Mouse (Mus musculus): ENCODE data around the gene Atp13a1. TPM values are rescaled to one million over a fixed set of nuclear protein-coding genes. Genes with fewer than 3 reads are reported as not detected.

Atp13a1 gene
- polyA plus RNA-seq, 1 experiment from 2014 or later = 35.8 TPM

DNA sequence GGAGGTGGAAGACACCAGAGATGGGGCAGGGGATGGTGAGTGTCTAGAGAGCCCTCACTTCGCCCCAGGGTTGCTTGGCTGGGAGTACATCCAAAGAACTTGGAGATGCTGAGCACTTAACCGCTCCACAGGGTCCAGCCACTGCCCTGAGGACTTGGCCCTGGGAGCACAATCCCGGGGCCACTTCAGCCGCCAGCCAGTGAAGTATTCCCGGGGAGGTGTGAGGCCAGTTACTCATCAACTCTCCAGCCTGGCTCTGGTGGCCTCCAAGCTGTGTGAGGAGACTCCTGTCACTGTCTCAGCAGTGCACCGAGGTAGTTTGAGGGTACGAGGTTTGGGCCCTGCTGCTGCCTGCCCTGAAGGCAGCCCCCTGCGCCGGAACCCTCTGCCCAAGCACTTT is 29.5 kb downstream of the Atp13a1 start:
- peaks cover 8% of the 10 kb centered on the region for H3K4me1 ChIP-seq (replicated peaks; ENCODE audit: control insufficient read depth, insufficient read depth, low read length)
- 78% methylated on average over 9 of the region's 9 CpGs for WGBS
- ATAC-seq (ENCODE audit: low FRiP score) (no peak), DNase-seq (ENCODE audit: low spot score) (no peak)
- no peak overlapping the region for H3K9ac ChIP-seq (ENCODE audit: low read depth, low read length)
- H3K27ac ChIP-seq (ENCODE audit: low read depth, low read length) = no peak overlapping the region
- no peak overlapping the region for H3K4me3 ChIP-seq (ENCODE audit: low read depth, low read length)
- no peak overlapping the region for H3K4me2 ChIP-seq (replicated peaks; ENCODE audit: low read depth, low read length)
- H3K9me3 ChIP-seq (ENCODE audit: control insufficient read depth, low read length) = no peaks in the 10 kb centered on the region
- H3K36me3 ChIP-seq (ENCODE audit: control insufficient read depth, insufficient read depth, low read length) = no peaks in the 10 kb centered on the region; the same call in 1 of the 2 replicates
- H3K27me3 ChIP-seq (ENCODE audit: control insufficient read depth, insufficient read depth, low read length) = no peaks in the 10 kb centered on the region

DNA sequence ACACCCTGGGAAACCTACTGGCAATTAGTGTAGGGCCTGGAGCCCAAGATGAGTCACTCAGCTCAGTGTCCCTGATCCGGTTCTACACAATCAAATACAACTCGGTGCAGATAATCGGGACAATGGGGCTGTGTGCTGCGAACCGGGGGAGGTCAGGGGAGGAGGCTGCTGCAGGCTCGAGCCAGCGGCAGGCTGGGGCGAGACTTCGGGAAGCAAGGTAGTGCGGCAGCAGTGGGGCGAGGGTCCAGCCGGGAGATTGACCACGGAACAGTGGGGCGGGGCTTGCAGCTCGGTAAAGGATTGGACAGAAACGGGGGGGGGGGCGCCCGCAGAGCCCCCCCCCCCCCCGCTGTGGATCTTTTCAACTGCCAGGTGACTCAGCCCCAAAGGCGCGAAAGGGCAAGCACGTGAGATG is 31.0 kb downstream of the Atp13a1 start:
- Histone ChIP-seq H3K4me1 (replicated peaks; ENCODE audit: control insufficient read depth, insufficient read depth, low read length) (peaks cover 8% of the 10 kb centered on the region), H3K4me2 (replicated peaks; ENCODE audit: low read depth, low read length) (peak overlapping the region; percentile 92), H3K9ac (ENCODE audit: low read depth, low read length) (peak overlapping the region; percentile 77), H3K9me3 (ENCODE audit: control insufficient read depth, low read length) (no peaks in the 10 kb centered on the region), H3K36me3 (ENCODE audit: control insufficient read depth, insufficient read depth, low read length) (0 out of 2 replicates have a peak, but pooled peaks cover 2% of the 10 kb centered on the region), H3K4me3 (ENCODE audit: low read depth, low read length) (peak overlapping the region; percentile 57), H3K27me3 (ENCODE audit: control insufficient read depth, insufficient read depth, low read length) (no peaks in the 10 kb centered on the region), H3K27ac (ENCODE audit: low read depth, low read length) (no peak overlapping the region)
- DNase-seq (ENCODE audit: low spot score) = peak; percentile 68
- ATAC-seq (ENCODE audit: low FRiP score) = peak; percentile 69
- WGBS = 0% methylated on average over 15 of the region's 22 CpGs

GRCm38 (mm10) chr8:69822386-69823191 is 31.6 kb downstream of the Atp13a1 start, which contains the start of gene Lpar2:
Gene Lpar2 (plus strand): TSS chr8:69822429.
- Histone ChIP-seq H3K4me2 (replicated peaks; ENCODE audit: low read depth, low read length) (peak within 1 kb of the TSS; percentile 92), H3K9ac (ENCODE audit: low read depth, low read length) (peak within 1 kb of the TSS; percentile 77), H3K4me1 (replicated peaks; ENCODE audit: control insufficient read depth, insufficient read depth, low read length) (peaks cover 8% of the 10 kb centered on the region), H3K27ac (ENCODE audit: low read depth, low read length) (peak within 1 kb of the TSS; percentile 54), H3K4me3 (ENCODE audit: low read depth, low read length) (peak within 1 kb of the TSS; percentile 57), H3K27me3 (ENCODE audit: control insufficient read depth, insufficient read depth, low read length) (no peaks in the 10 kb centered on the region), H3K9me3 (ENCODE audit: control insufficient read depth, low read length) (no peaks in the 10 kb centered on the region), H3K36me3 (ENCODE audit: control insufficient read depth, insufficient read depth, low read length) (0 out of 2 replicates have a peak, but pooled peaks cover 2% of the 10 kb centered on the region)
- ATAC-seq (ENCODE audit: low FRiP score) (peak; percentile 84), DNase-seq (ENCODE audit: low spot score) (peak; percentile 80)
- WGBS = 2% methylated on average over 32 of the region's 35 CpGs

GRCm38 (mm10) chr8:69826371-69826770 is 35.4 kb downstream of the Atp13a1 start:
- Histone ChIP-seq H3K9me3 (ENCODE audit: control insufficient read depth, low read length) (no peaks in the 10 kb centered on the region), H3K4me1 (replicated peaks; ENCODE audit: control insufficient read depth, insufficient read depth, low read length) (peaks cover 8% of the 10 kb centered on the region), H3K36me3 (ENCODE audit: control insufficient read depth, insufficient read depth, low read length) (0 out of 2 replicates have a peak, but pooled peaks cover 2% of the 10 kb centered on the region), H3K27ac (ENCODE audit: low read depth, low read length) (no peak overlapping the region), H3K4me3 (ENCODE audit: low read depth, low read length) (no peak overlapping the region), H3K4me2 (replicated peaks; ENCODE audit: low read depth, low read length) (no peak overlapping the region), H3K27me3 (ENCODE audit: control insufficient read depth, insufficient read depth, low read length) (no peaks in the 10 kb centered on the region), H3K9ac (ENCODE audit: low read depth, low read length) (no peak overlapping the region)
- DNase-seq (ENCODE audit: low spot score) = no peak
- ATAC-seq (ENCODE audit: low FRiP score) = no peak
- WGBS = 93% methylated on average over 12 of the region's 12 CpGs

- DNase-seq (ENCODE audit: low spot score) = peak; percentile 97
Observed at GRCm38 (mm10) chr8:69832298-69832853, 41.4 kb downstream of the Atp13a1 start, which contains the start of gene Pbx4. Gene Pbx4 (plus strand): TSS chr8:69832491.

GRCm38 (mm10) chr8:69837057-69837682 is 46.2 kb downstream of the Atp13a1 start:
- H3K4me2 ChIP-seq (replicated peaks; ENCODE audit: low read depth, low read length) = no peak overlapping the region
- no peaks in the 10 kb centered on the region for H3K4me1 ChIP-seq (replicated peaks; ENCODE audit: control insufficient read depth, insufficient read depth, low read length)
- DNase-seq (ENCODE audit: low spot score) (no peak), ATAC-seq (ENCODE audit: low FRiP score) (no peak)
- no peak overlapping the region for H3K27ac ChIP-seq (ENCODE audit: low read depth, low read length)
- no peak overlapping the region for H3K9ac ChIP-seq (ENCODE audit: low read depth, low read length)
- no peaks in the 10 kb centered on the region for H3K9me3 ChIP-seq (ENCODE audit: control insufficient read depth, low read length)
- WGBS = 84% methylated on average over 8 of the region's 8 CpGs
- 0 out of 2 replicates have a peak, but pooled peaks cover 2% of the 10 kb centered on the region for H3K36me3 ChIP-seq (ENCODE audit: control insufficient read depth, insufficient read depth, low read length)
- H3K4me3 ChIP-seq (ENCODE audit: low read depth, low read length) = no peak overlapping the region
- no peaks in the 10 kb centered on the region for H3K27me3 ChIP-seq (ENCODE audit: control insufficient read depth, insufficient read depth, low read length)

More at GRCm38 (mm10) chr8:69832298-69832853, 41.4 kb downstream of the Atp13a1 start, which contains the start of gene Pbx4:
- WGBS = under 1% methylated on average over 38 of the region's 38 CpGs
- Histone ChIP-seq H3K27ac (ENCODE audit: low read depth, low read length) (peak within 1 kb of the TSS; percentile 82), H3K4me3 (ENCODE audit: low read depth, low read length) (peak within 1 kb of the TSS; percentile 66), H3K36me3 (ENCODE audit: control insufficient read depth, insufficient read depth, low read length) (0 out of 2 replicates have a peak, but pooled peaks cover 2% of the 10 kb centered on the region), H3K4me1 (replicated peaks; ENCODE audit: control insufficient read depth, insufficient read depth, low read length) (peaks cover 3% of the 10 kb centered on the region; the same call in 1 of the 2 replicates), H3K9ac (ENCODE audit: low read depth, low read length) (peak within 1 kb of the TSS; percentile 77), H3K4me2 (replicated peaks; ENCODE audit: low read depth, low read length) (peak within 1 kb of the TSS; percentile 72), H3K9me3 (ENCODE audit: control insufficient read depth, low read length) (no peaks in the 10 kb centered on the region), H3K27me3 (ENCODE audit: control insufficient read depth, insufficient read depth, low read length) (no peaks in the 10 kb centered on the region)
- ATAC-seq (ENCODE audit: low FRiP score) = peak; percentile 99

- DNase-seq (ENCODE audit: low spot score) (no peak), ATAC-seq (ENCODE audit: low FRiP score) (no peak)
- Histone ChIP-seq H3K4me3 (ENCODE audit: low read depth, low read length) (no peak overlapping the region), H3K27ac (ENCODE audit: low read depth, low read length) (no peak overlapping the region), H3K9ac (ENCODE audit: low read depth, low read length) (no peak overlapping the region), H3K9me3 (ENCODE audit: control insufficient read depth, low read length) (no peaks in the 10 kb centered on the region), H3K4me1 (replicated peaks; ENCODE audit: control insufficient read depth, insufficient read depth, low read length) (no peaks in the 10 kb centered on the region), H3K36me3 (ENCODE audit: control insufficient read depth, insufficient read depth, low read length) (no peaks in the 10 kb centered on the region), H3K4me2 (replicated peaks; ENCODE audit: low read depth, low read length) (no peak overlapping the region), H3K27me3 (ENCODE audit: control insufficient read depth, insufficient read depth, low read length) (no peaks in the 10 kb centered on the region)
- WGBS = 76% methylated on average over 3 of the region's 3 CpGs
Observed at GRCm38 (mm10) chr8:69847167-69848065, 56.5 kb downstream of the Atp13a1 start.

DNA sequence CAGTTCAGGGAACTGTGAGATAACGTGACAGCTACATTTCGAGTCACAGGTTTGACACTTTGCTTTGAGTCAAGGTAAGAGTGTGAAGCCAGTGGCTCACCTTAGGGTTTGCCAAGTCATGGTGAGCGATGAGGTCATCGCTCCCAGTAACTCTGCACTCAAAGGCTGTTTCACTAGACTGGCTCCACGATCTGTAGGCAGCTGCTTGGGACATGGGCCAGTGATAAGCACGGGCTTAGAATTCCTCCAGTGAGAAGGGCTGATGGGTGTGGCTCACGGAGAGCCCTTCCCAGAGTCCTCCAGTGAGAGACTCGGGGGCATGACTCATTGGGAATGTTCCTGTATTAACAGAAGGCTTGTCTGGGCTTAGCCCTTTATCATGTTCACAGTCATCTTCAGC is 58.0 kb downstream of the Atp13a1 start:
- DNase-seq (ENCODE audit: low spot score) = no peak
- Histone ChIP-seq H3K27me3 (ENCODE audit: control insufficient read depth, insufficient read depth, low read length) (no peaks in the 10 kb centered on the region), H3K4me1 (replicated peaks; ENCODE audit: control insufficient read depth, insufficient read depth, low read length) (no peaks in the 10 kb centered on the region), H3K9ac (ENCODE audit: low read depth, low read length) (no peak overlapping the region), H3K4me3 (ENCODE audit: low read depth, low read length) (no peak overlapping the region), H3K27ac (ENCODE audit: low read depth, low read length) (no peak overlapping the region), H3K36me3 (ENCODE audit: control insufficient read depth, insufficient read depth, low read length) (no peaks in the 10 kb centered on the region), H3K9me3 (ENCODE audit: control insufficient read depth, low read length) (no peaks in the 10 kb centered on the region), H3K4me2 (replicated peaks; ENCODE audit: low read depth, low read length) (no peak overlapping the region)
- WGBS = 92% methylated on average over 8 of the region's 8 CpGs
- ATAC-seq (ENCODE audit: low FRiP score) = no peak
